Mouse (Mus musculus) forebrain, embryonic 11.5 days (tissue): ENCODE measurements around the gene Plod2. TPM values are rescaled to one million over a fixed set of nuclear protein-coding genes. Genes with fewer than 3 reads are reported as not detected.

Experiments
- ATAC-seq: fragments of 200-750 bp; cut with Nextera tagmentation; replicated peaks from 2 replicates; pipeline ENCODE4 v1.8.0; 2017; ENCODE audit warnings: moderate TSS enrichment; ENCODE audit not compliant: low FRiP score
- DNase-seq: peaks from one replicate; pipeline ENCODE4 v3.0.0-alpha.2; 2017; ENCODE audit warnings: low spot score
- H3K27ac ChIP-seq: fragments of 300-500 bp; sonication (generic); 2 replicates; pipeline ENCODE4 v1.5.1; 2014; ENCODE audit warnings: low read depth, low read length
- H3K27me3 ChIP-seq: fragments of 300-500 bp; sonication (generic); 2 replicates; pipeline ENCODE4 v1.6.1; 2014; ENCODE audit warnings: mild to moderate bottlenecking, low read length, mixed read lengths; ENCODE audit not compliant: control insufficient read depth, insufficient read depth
- H3K36me3 ChIP-seq: fragments of 300-500 bp; sonication (generic); 2 replicates; pipeline ENCODE4 v1.6.1; 2014; ENCODE audit warnings: mild to moderate bottlenecking, low read length, moderate library complexity, mixed read lengths; ENCODE audit not compliant: control insufficient read depth, insufficient read depth
- H3K4me1 ChIP-seq: fragments of 300-500 bp; sonication (generic); replicated peaks from 2 replicates; pipeline ENCODE4 v1.6.1; 2014; ENCODE audit warnings: low read length, mixed read lengths; ENCODE audit not compliant: control insufficient read depth, insufficient read depth
- H3K4me2 ChIP-seq: fragments of 300-500 bp; sonication (generic); 2 replicates; pipeline ENCODE4 v1.6.1; 2014; ENCODE audit warnings: low read depth, mild to moderate bottlenecking, low read length, moderate library complexity, mixed read lengths; ENCODE audit not compliant: severe bottlenecking
- H3K4me3 ChIP-seq: fragments of 300-500 bp; sonication (generic); 2 replicates; pipeline ENCODE4 v1.5.1; 2014; ENCODE audit warnings: low read depth, low read length
- H3K9ac ChIP-seq: fragments of 300-500 bp; sonication (generic); 2 replicates; pipeline ENCODE4 v1.6.1; 2014; ENCODE audit warnings: low read length
- H3K9me3 ChIP-seq: fragments of 300-500 bp; sonication (generic); 2 replicates; pipeline ENCODE4 v1.6.1; 2016; ENCODE audit warnings: low read length, mixed read lengths; ENCODE audit not compliant: control insufficient read depth
- WGBS: fragments of 180-500 bp; shearing (Covaris S2); extraction: QIAGEN DNeasy Blood & Tissue Kit; methylation state at CpG from one replicate; pipeline ENCODE4 v1.1.7; 2014; 5-methylcytosine and 5-hydroxymethylcytosine counted together
- polyA plus RNA-seq: library from polyadenylated mRNA; unstranded; fragments of >200 nt; fragmentation: Nextera tagmentation; extraction: Ambion mirVana; gene quantifications from 2 replicates; pipeline ENCODE4 v1.2.1, GENCODE M21; 2014

Plod2 gene
- polyA plus RNA-seq, 1 experiment from 2014 or later: 30.5 TPM

GRCm38 (mm10) chr9:92601551-92601950, 59.5 kb downstream of the Plod2 start:
- Histone ChIP-seq H3K27ac (no peak overlapping the region), H3K9me3 (no peaks in the 10 kb centered on the region), H3K27me3 (no peaks in the 10 kb centered on the region), H3K4me1 (no peaks in the 10 kb centered on the region), H3K36me3 (no peaks in the 10 kb centered on the region), H3K9ac (no peak overlapping the region), H3K4me2 (no peak overlapping the region), H3K4me3 (no peak overlapping the region)
- 74% methylated on average over 5 of the region's 5 CpGs for WGBS
- no peak for DNase-seq
- no peak for ATAC-seq

- WGBS: 47% methylated on average over 4 of the region's 4 CpGs
- Histone ChIP-seq H3K27ac (no peak overlapping the region), H3K4me3 (no peak overlapping the region), H3K4me2 (no peak overlapping the region), H3K36me3 (no peaks in the 10 kb centered on the region), H3K9ac (no peak overlapping the region), H3K9me3 (no peaks in the 10 kb centered on the region), H3K27me3 (no peaks in the 10 kb centered on the region), H3K4me1 (no peaks in the 10 kb centered on the region)
- no peak for ATAC-seq
- DNase-seq: no peak
These were observed 61.5 kb downstream of the Plod2 start for GRCm38 (mm10) chr9:92603541-92603940.

GRCm38 (mm10) chr9:92610628-92611267, 68.7 kb downstream of the Plod2 start:
- no peak overlapping the region for H3K27ac ChIP-seq
- H3K36me3 ChIP-seq: no peaks in the 10 kb centered on the region
- H3K4me2 ChIP-seq: no peak overlapping the region
- no peak for DNase-seq
- H3K9me3 ChIP-seq: no peaks in the 10 kb centered on the region
- 75% methylated on average over 9 of the region's 9 CpGs for WGBS
- no peaks in the 10 kb centered on the region for H3K4me1 ChIP-seq
- ATAC-seq: no peak; the same call in 1 of the 2 replicates
- no peaks in the 10 kb centered on the region for H3K27me3 ChIP-seq
- no peak overlapping the region for H3K9ac ChIP-seq
- no peak overlapping the region for H3K4me3 ChIP-seq

- Histone ChIP-seq H3K27me3 (no peaks in the 10 kb centered on the region), H3K36me3 (no peaks in the 10 kb centered on the region), H3K27ac (no peak overlapping the region), H3K4me3 (no peak overlapping the region), H3K4me2 (no peak overlapping the region), H3K9me3 (no peaks in the 10 kb centered on the region), H3K9ac (no peak overlapping the region), H3K4me1 (no peaks in the 10 kb centered on the region)
- no peak for DNase-seq
- 92% methylated on average over 15 of the region's 15 CpGs for WGBS
- no peak for ATAC-seq
These were observed 70.6 kb downstream of the Plod2 start for GRCm38 (mm10) chr9:92612641-92613040.

- Histone ChIP-seq H3K9ac (no peak overlapping the region), H3K4me2 (no peak overlapping the region), H3K36me3 (no peaks in the 10 kb centered on the region), H3K27ac (no peak overlapping the region), H3K4me1 (no peaks in the 10 kb centered on the region), H3K4me3 (no peak overlapping the region), H3K27me3 (no peaks in the 10 kb centered on the region), H3K9me3 (no peaks in the 10 kb centered on the region)
- ATAC-seq (no peak), DNase-seq (no peak)
- 89% methylated on average over 8 of the region's 8 CpGs for WGBS
These were observed 71.2 kb downstream of the Plod2 start for GRCm38 (mm10) chr9:92613206-92613605.

GRCm38 (mm10) chr9:92616418-92616817, 74.4 kb downstream of the Plod2 start:
- no peaks in the 10 kb centered on the region for H3K36me3 ChIP-seq
- no peaks in the 10 kb centered on the region for H3K27me3 ChIP-seq
- no peak overlapping the region for H3K9ac ChIP-seq
- H3K4me1 ChIP-seq: no peaks in the 10 kb centered on the region
- no peak for ATAC-seq
- H3K4me2 ChIP-seq: no peak overlapping the region
- no peak for DNase-seq
- no peaks in the 10 kb centered on the region for H3K9me3 ChIP-seq
- no peak overlapping the region for H3K4me3 ChIP-seq
- WGBS: 94% methylated on average over 2 of the region's 2 CpGs
- H3K27ac ChIP-seq: no peak overlapping the region

GRCm38 (mm10) chr9:92617376-92617775, 75.4 kb downstream of the Plod2 start:
- DNase-seq (no peak), ATAC-seq (no peak)
- Histone ChIP-seq H3K4me1 (no peaks in the 10 kb centered on the region), H3K4me3 (no peak overlapping the region), H3K9me3 (no peaks in the 10 kb centered on the region), H3K9ac (no peak overlapping the region), H3K36me3 (no peaks in the 10 kb centered on the region), H3K27me3 (no peaks in the 10 kb centered on the region), H3K4me2 (no peak overlapping the region), H3K27ac (no peak overlapping the region)
- WGBS: 94% methylated on average over 2 of the region's 2 CpGs

GRCm38 (mm10) chr9:92620088-92620487, 78.1 kb downstream of the Plod2 start:
- Histone ChIP-seq H3K4me1 (no peaks in the 10 kb centered on the region), H3K4me3 (no peak overlapping the region), H3K4me2 (no peak overlapping the region), H3K27me3 (no peaks in the 10 kb centered on the region), H3K9ac (no peak overlapping the region), H3K27ac (no peak overlapping the region), H3K9me3 (no peaks in the 10 kb centered on the region), H3K36me3 (no peaks in the 10 kb centered on the region)
- ATAC-seq (no peak), DNase-seq (no peak)
- 72% methylated on average over 1 of the region's 1 CpGs for WGBS

GRCm38 (mm10) chr9:92621246-92621645, 79.2 kb downstream of the Plod2 start:
- no peak overlapping the region for H3K9ac ChIP-seq
- WGBS: 79% methylated on average over 3 of the region's 3 CpGs
- no peaks in the 10 kb centered on the region for H3K9me3 ChIP-seq
- no peaks in the 10 kb centered on the region for H3K36me3 ChIP-seq
- no peaks in the 10 kb centered on the region for H3K4me1 ChIP-seq
- no peak overlapping the region for H3K4me2 ChIP-seq
- no peak overlapping the region for H3K27ac ChIP-seq
- no peak for DNase-seq
- no peak for ATAC-seq
- H3K4me3 ChIP-seq: no peak overlapping the region
- H3K27me3 ChIP-seq: no peaks in the 10 kb centered on the region
